Mouse (Mus musculus) ES-Bruce4 (cell line): ENCODE results near the gene Kmt5a. TPM values are rescaled to one million over a fixed set of nuclear protein-coding genes. Genes with fewer than 3 reads are reported as not detected.

ENCODE experiments used
- H3K27ac ChIP-seq: 2 replicates; pipeline ENCODE4 v1.5.1; 2012; ENCODE audit warnings: low read length, inconsistent platforms; ENCODE audit not compliant: insufficient read depth
- H3K27me3 ChIP-seq: 2 replicates; pipeline ENCODE4 v1.6.1; 2012; ENCODE audit warnings: mild to moderate bottlenecking, low read length, inconsistent platforms; ENCODE audit not compliant: control insufficient read depth, poor library complexity, insufficient read depth, severe bottlenecking
- H3K36me3 ChIP-seq: 2 replicates; pipeline ENCODE4 v1.6.1; 2012; ENCODE audit warnings: inconsistent platforms, mild to moderate bottlenecking, low read length, moderate library complexity; ENCODE audit not compliant: control insufficient read depth, poor library complexity, insufficient read depth, severe bottlenecking
- H3K4me1 ChIP-seq: one replicate; pipeline ENCODE4 v1.8.1; 2011; ENCODE audit warnings: low read length; ENCODE audit not compliant: control insufficient read depth, insufficient read depth
- H3K4me3 ChIP-seq: 2 replicates; pipeline ENCODE4 v1.5.1; 2011; ENCODE audit warnings: low read depth, mild to moderate bottlenecking, low read length
- H3K9ac ChIP-seq: 2 replicates; pipeline ENCODE4 v1.6.1; 2012; ENCODE audit warnings: low read depth, mild to moderate bottlenecking, inconsistent platforms; ENCODE audit not compliant: poor library complexity, severe bottlenecking
- H3K9me3 ChIP-seq: replicated peaks from 2 replicates; pipeline ENCODE4 v1.6.1; 2012; ENCODE audit warnings: mild to moderate bottlenecking, low read length, inconsistent platforms; ENCODE audit not compliant: control insufficient read depth, poor library complexity, insufficient read depth, severe bottlenecking
- CTCF ChIP-seq: IDR thresholded peaks from one replicate; pipeline ENCODE4 v1.8.1; 2011; ENCODE audit warnings: low read depth, low read length
- EP300 ChIP-seq: IDR thresholded peaks from 2 replicates; pipeline ENCODE4 v1.6.1; 2011; ENCODE audit warnings: low read depth, low read length; ENCODE audit not compliant: insufficient read depth
- POLR2A ChIP-seq: IDR thresholded peaks from one replicate; pipeline ENCODE4 v1.8.1; 2011; ENCODE audit warnings: low read length; ENCODE audit not compliant: insufficient read depth
- polyA plus RNA-seq: library from polyadenylated mRNA; stranded (reverse); fragments of >200 nt; gene quantifications from 2 replicates; pipeline ENCODE4 v1.2.4, GENCODE M21; 2011; ENCODE audit warnings: low read depth; ENCODE audit not compliant: missing spikeins, insufficient read depth, insufficient read length

Gene Kmt5a
- polyA plus RNA-seq, 1 experiment = 187 TPM

- TF ChIP-seq CTCF = no peak
- TF ChIP-seq EP300 = no peak
- TF ChIP-seq POLR2A = no peak
Observed at GRCm38 (mm10) chr5:124432398-124433012, 7.2 kb upstream of the Kmt5a start.

GRCm38 (mm10) chr5:124433048-124433447, 6.7 kb upstream of the Kmt5a start:
- no peak for TF ChIP-seq POLR2A
- no peaks in the 10 kb centered on the region for H3K36me3 ChIP-seq
- H3K9ac ChIP-seq = no peak overlapping the region
- no peaks in the 10 kb centered on the region for H3K4me1 ChIP-seq
- H3K4me3 ChIP-seq = no peak overlapping the region
- no peaks in the 10 kb centered on the region for H3K9me3 ChIP-seq
- H3K27ac ChIP-seq = no peak overlapping the region
- no peaks in the 10 kb centered on the region for H3K27me3 ChIP-seq

More at GRCm38 (mm10) chr5:124432398-124433012, 7.2 kb upstream of the Kmt5a start:
- Histone ChIP-seq H3K27me3 (no peaks in the 10 kb centered on the region), H3K36me3 (no peaks in the 10 kb centered on the region), H3K9me3 (no peaks in the 10 kb centered on the region), H3K27ac (no peak overlapping the region), H3K4me1 (no peaks in the 10 kb centered on the region), H3K9ac (no peak overlapping the region), H3K4me3 (no peak overlapping the region)

DNA sequence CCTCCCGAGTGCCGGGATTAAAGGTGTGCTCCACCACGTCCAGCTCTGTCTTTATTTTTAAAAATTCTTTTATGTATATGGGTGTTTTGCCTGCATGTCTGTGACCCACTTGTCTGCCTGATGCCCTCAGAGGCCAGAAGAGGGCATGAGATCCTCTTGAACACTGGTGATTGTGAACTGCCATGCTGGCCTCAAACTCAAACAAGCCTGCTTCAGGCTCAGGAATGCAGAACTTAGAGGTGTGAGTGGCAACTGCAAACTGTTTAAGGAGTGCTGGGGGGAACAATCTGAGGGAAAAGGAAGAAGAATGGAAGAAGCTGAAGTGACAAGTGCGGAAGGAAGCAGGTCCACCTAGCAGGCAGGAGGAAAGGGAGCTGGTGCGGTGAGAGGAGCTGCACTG, 1.5 kb upstream of the Kmt5a start:
- H3K4me3 ChIP-seq = no peak overlapping the region
- no peak for TF ChIP-seq POLR2A
- TF ChIP-seq CTCF = peak; percentile 33
- no peaks in the 10 kb centered on the region for H3K4me1 ChIP-seq
- peak overlapping the region; percentile 82 for H3K9ac ChIP-seq
- H3K27me3 ChIP-seq = no peaks in the 10 kb centered on the region
- 0 out of 2 replicates have a peak overlapping the region, but pooled peaks have one; percentile 74 for H3K27ac ChIP-seq
- H3K9me3 ChIP-seq = no peaks in the 10 kb centered on the region
- H3K36me3 ChIP-seq = no peaks in the 10 kb centered on the region

GRCm38 (mm10) chr5:124438746-124439145, 984 bp upstream of the Kmt5a start:
- peak overlapping the region; percentile 74 for H3K27ac ChIP-seq
- H3K9me3 ChIP-seq = no peaks in the 10 kb centered on the region
- no peaks in the 10 kb centered on the region for H3K27me3 ChIP-seq
- H3K4me3 ChIP-seq = peak overlapping the region; percentile 65
- H3K36me3 ChIP-seq = no peaks in the 10 kb centered on the region
- peak overlapping the region; percentile 82 for H3K9ac ChIP-seq
- H3K4me1 ChIP-seq = no peaks in the 10 kb centered on the region
- TF ChIP-seq CTCF (no peak), EP300 (no peak), POLR2A (no peak)

GRCm38 (mm10) chr5:124440094-124440701, 468 bp downstream of the Kmt5a start:
- Histone ChIP-seq H3K4me1 (no peaks in the 10 kb centered on the region), H3K36me3 (no peaks in the 10 kb centered on the region), H3K9me3 (no peaks in the 10 kb centered on the region), H3K27ac (peak overlapping the region; percentile 83), H3K4me3 (peak overlapping the region; percentile 94), H3K9ac (peak overlapping the region; percentile 84), H3K27me3 (no peaks in the 10 kb centered on the region)
- TF ChIP-seq POLR2A (no peak), CTCF (no peak), EP300 (no peak)

DNA sequence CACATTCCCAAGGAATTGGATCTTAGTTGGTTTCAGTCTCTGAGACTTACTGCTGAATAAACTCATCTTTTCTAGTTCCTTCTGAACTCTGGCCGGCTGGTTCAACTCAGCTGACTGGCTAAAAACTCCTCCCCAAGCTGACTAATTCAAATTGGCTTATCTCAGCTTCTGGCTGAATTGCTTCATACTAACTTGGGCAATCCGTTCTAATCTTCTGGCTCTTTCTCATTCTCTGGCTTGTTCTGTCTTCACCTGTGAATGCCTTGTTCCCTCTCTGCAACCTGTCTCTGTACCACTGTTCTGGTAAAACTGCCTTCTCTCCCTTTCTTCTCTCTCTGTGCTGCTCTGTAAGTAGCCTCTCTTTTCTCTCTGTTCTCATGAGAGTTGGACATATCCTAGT, 2.9 kb downstream of the Kmt5a start:
- TF ChIP-seq EP300 = no peak
- no peak for TF ChIP-seq POLR2A
- no peak for TF ChIP-seq CTCF
- H3K36me3 ChIP-seq = peaks cover 8% of the 10 kb centered on the region
- H3K27ac ChIP-seq = no peak overlapping the region
- no peaks in the 10 kb centered on the region for H3K9me3 ChIP-seq
- no peaks in the 10 kb centered on the region for H3K27me3 ChIP-seq
- H3K4me3 ChIP-seq = no peak overlapping the region
- H3K9ac ChIP-seq = no peak overlapping the region
- H3K4me1 ChIP-seq = peaks cover 2% of the 10 kb centered on the region
